Mouse (Mus musculus) embryonic fibroblast, embryonic 13.5 days (primary cell): ENCODE data around the gene Ucp2.

Experiments
- CTCF ChIP-seq: IDR thresholded peaks from 2 replicates; pipeline ENCODE4 v1.5.1; 2011; ENCODE audit warnings: mild to moderate bottlenecking, control low read depth, low read length, moderate library complexity, borderline replicate concordance; ENCODE audit not compliant: insufficient read depth
- POLR2A ChIP-seq: IDR thresholded peaks from 2 replicates; pipeline ENCODE4 v1.6.1; 2011; ENCODE audit warnings: low read depth, mild to moderate bottlenecking, control low read depth, low read length, moderate library complexity

DNA sequence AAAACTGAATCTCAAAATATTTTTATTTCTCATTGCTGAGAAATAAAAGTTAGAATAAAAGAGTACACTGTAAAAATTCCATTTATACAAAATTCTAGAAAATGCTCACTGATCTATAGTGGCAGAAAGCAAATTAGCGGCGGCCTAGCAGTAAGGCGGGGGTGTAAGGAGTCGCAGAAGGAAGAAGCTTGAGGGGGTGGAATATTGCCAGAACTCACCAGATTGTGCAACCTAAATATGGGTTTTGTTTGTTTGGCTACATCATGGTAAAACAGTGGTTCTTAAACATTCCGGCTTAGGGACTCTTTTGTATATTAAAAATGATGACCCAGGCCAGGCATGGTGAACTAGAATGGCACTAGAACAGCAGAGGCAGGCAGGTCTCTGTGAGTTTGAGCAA, 46.9 kb upstream of the Ucp2 start:
- TF ChIP-seq CTCF (no peak), POLR2A (no peak)
